Mouse (Mus musculus) frontal cortex, postnatal 10 days (tissue): ENCODE measurements around the gene Fam208b.
"Not testable (repeated sequence)": the region's sequence is repeated elsewhere in the genome, so short reads cannot be mapped to it uniquely, and the experiment has no call there.

Experiments used
- DNase-seq, 2 experiments: peaks; one replicate each; pipeline ENCODE4 v3.0.0; 2022; ENCODE audit warnings: low spot score in 2 of 2, mixed read lengths in 1 of 2

The Fam208b gene

DNA sequence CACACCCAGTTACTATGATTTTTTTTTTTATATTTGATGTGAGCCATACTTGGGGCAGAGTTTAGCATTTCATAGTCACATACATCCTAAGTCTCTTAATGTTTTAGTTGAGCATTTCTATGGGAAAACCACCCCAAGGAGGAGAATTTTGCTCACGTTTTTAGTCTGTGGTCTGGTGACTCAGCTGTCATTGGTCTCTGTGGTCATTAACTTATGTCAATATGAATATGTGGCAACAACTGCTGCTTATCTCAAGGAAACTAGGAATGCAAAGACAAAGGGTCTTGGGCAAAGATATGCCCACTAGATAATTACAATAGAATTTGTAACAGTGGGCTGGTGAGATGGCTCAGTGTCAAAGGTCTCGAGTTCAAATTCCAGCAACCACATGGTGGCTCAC lies 47.0 kb downstream of the Fam208b start:
- DNase-seq, result no peak

DNA sequence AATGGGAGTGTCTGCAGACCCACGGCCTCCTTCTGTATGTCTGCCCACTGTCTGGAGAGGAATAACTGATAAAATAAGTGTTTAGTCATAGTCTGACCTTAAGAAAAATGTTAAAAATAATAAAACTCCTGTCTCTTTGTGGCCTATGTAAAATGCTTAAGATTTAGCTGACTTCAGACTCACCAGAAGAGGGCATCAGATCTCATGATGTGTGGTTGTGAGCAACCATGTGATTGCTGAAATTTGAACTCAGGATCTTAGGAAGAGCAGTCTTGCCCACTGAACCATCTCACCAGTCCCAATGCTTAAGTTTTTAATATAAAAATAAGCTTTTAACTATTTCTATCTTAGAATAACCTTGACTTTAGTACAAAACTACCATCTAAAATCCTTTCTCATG lies 47.8 kb downstream of the Fam208b start:
- DNase-seq, result no peak

- DNase-seq, result no peak
Observed at GRCm38 (mm10) chr13:3547856-3548255, 63.1 kb downstream of the Fam208b start.

DNA sequence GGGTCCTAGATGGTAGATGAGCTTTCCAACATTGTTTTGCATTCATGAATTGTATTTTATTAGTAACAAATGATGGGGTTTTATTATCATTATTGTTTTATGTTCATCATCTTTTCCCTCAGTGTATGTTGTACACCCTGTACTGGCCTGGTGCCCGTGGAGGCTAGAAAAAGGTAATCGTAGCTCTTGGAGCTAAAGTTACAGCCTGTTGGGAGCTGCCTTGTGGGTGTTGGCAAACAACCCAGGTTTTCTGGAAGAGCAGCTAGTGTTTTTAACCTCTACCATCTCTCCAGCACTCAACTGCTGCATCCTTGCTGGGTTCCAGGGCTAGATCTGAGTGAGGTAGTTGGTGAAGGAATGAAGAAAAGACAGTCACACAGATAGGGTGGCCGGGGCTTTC lies 63.5 kb downstream of the Fam208b start:
- no peak for DNase-seq

DNA sequence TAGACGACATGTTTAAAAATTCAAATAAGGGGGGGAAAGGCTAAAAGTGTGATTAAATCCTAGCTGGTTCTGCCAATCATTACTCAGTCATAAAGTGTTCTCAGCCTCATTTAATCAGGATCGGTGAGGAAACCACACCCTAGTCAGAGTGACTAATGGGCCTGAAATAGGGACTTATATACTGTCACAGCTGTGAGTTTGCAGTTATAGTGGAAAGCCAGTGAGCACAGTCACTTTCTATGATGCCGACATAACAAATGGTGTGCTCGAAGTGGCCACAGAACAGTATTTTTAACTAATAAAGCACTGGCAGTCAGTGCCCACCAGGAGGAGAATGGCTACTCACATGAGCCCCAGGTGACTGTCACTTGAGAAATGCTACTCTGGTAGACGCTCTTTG lies 66.0 kb downstream of the Fam208b start:
- DNase-seq, result no peak

DNA sequence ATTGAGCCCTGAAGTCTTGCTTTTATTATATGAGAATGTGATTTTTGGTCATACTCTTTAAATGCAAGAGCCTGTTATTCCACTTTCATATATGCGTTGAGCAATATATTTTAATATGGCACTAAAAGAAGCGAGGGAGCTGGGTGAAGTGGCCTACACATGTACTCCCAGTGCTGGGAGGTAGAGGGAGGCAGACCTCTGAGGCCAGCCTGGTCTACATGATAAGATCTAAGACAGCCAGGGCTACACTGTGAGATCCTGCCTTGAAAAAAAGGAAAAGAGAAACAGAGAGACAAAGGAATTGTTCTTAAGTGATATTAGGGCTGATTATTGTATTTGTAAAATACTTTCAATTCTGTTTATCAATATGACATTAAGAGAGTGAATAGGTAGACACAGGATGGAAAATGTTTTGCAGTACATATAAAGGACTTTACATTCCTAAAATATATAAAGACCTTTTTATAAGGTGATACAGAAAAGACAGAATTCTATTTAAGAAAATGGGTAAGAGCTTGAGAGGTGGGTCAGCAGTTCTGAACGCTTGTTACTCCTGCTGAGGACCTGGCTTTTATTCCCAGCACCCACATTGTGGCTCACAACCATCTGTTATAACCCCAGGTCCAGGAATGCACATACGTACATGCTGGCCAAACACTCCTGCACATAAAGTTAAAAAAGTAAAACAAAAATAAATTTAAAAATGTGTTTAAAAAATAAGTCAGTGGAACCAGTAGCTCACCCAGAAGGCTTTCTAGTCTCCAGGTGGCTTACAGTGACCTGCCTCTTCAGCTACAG lies 66.6 kb downstream of the Fam208b start:
- DNase-seq, result no peak

GRCm38 (mm10) chr13:3541159-3541782 lies 69.6 kb downstream of the Fam208b start:
- no peak for DNase-seq

- no peak for DNase-seq
Observed at GRCm38 (mm10) chr13:3540166-3540565, 70.7 kb downstream of the Fam208b start.

- no peak for DNase-seq
Observed at GRCm38 (mm10) chr13:3538969-3539562, 71.8 kb downstream of the Fam208b start.

GRCm38 (mm10) chr13:3538223-3538968 lies 72.5 kb downstream of the Fam208b start:
- peak; percentile 70 to 72 for DNase-seq

GRCm38 (mm10) chr13:3537594-3538222 lies 73.2 kb downstream of the Fam208b start, which contains the start of gene Gdi2:
Gene Gdi2, plus strand, starts transcription at chr13:3538063.
- peak; percentile 89 to 92 for DNase-seq

GRCm38 (mm10) chr13:3534146-3534545 lies 76.8 kb downstream of the Fam208b start:
- no peak for DNase-seq

GRCm38 (mm10) chr13:3532451-3532850 lies 78.5 kb downstream of the Fam208b start:
- no peak for DNase-seq

DNA sequence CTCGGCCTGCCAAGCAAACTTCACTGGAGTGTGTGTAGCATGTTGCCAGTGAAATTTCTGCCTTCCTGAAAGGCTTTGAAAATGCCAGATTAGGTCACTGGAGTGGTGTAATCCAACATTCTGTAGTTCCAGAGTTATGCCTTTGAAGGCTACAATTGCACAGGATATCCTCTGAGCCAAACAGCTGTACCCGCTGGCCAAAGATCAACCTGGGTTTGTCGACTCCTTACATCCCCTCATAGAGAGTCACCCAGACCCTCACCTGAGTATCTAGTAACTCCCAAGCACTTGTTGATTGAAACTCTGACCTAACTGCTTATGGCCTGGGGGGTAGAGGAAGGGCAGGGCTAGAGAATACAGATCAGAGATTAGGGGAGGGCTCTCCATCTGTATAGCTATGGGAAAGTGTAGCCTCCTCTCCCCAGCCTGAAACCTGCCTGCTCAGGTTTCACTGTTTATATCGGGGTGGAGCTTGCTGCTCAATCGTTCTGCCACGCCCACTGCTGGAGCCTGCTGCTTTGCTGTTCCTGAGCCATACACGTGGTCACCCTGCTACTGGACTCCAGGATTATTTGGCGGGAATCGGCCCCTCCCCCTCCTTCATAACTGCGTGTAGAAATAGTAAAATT lies 79.1 kb downstream of the Fam208b start:
- no peak for DNase-seq

DNA sequence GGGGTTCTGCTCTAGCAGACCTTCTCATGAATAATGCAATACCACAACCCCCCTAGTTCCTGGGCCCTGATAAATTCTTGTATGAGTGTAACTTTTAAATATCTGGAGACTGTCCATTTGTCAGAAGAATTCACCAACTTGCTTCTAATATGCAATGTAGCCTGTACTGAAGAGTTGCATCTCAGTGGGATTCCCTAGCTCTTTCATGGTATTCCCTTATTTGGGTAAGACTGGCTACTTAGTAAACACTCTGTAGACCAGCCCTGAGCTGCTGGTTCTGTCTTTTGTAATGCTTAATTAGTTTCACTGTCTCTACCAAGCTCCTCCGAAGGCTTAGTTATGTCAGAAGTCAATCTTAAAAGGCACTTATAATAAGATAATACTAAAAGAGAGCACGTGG lies 79.7 kb downstream of the Fam208b start:
- not testable (repeated sequence) for DNase-seq

GRCm38 (mm10) chr13:3530451-3530850 lies 80.5 kb downstream of the Fam208b start:
- no peak for DNase-seq

GRCm38 (mm10) chr13:3526328-3526727 lies 84.6 kb downstream of the Fam208b start:
- no peak for DNase-seq

DNA sequence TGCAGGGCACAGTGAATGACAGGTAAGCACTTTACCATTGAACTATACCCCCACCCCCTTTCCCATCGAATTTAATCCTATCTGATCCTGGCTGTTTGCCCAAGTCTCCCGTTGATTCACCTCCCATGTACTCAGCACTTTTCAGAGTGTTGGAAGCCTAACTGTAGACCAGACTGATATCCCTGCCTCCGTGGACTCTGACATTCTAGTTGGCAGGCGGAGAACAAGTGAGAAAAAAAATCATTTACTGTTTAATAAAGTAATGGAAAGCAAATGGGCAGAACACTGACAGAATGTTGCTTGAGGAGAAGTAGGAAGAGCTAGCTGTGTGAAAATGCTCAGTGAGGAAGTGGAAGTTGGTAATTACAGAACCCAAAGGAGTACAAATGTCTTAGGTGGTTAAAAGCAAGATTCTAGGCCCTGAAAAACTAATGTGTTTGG lies 85.3 kb downstream of the Fam208b start:
- DNase-seq, result no peak

- DNase-seq, result no peak
Observed at GRCm38 (mm10) chr13:3523946-3524345, 87.0 kb downstream of the Fam208b start.

DNA sequence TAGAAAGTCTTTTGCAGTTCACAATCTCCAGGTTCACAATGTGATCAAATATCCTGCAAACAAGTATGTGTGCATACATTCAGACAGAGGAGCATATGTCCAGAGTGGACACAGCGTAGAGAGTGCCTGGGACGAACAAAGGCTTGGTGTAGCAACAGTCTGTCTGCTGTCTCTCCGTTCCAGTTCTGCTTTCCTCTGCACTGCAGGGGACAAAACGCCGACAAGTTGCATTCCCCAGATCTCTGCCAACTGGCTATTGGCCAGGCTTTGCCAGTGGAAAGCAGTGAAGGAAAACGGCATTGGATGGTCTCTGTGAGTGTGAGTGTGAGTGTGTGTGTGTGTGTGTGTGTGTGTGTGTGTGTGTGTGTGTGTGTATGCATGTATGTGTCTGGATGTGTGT lies 87.4 kb downstream of the Fam208b start:
- no peak for DNase-seq

DNA sequence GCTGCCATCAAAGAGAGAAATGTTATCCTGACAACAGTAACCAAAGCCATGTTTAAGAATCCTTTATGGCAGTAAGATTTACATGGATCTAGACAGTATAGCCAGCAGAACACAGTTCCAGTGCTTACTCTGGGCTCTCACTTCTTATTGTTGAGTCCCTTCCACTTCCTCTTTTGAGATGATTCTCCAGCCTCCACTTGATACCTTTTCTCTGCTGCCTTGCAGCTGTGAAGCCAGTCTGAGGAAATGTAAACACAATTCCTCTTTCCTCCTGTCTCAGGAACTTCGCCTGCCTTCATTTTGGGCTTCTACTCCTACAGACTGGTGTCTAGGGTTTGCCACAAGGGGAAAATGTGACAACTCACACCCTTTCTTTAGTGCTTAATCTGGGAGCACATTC lies 90.9 kb downstream of the Fam208b start:
- not testable (repeated sequence) for DNase-seq
